Mouse (Mus musculus): ENCODE results near the gene Pot1a. TPM values are rescaled to one million over a fixed set of nuclear protein-coding genes. Genes with fewer than 3 reads are reported as not detected.

The Pot1a gene
- polyA plus RNA-seq, 2 experiments: 25.8 to 33.2 TPM

- Histone ChIP-seq H3K9me3 (ENCODE audit: control insufficient read depth, low read length) (no peaks in the 10 kb centered on the region), H3K4me1 (ENCODE audit: control insufficient read depth, insufficient read depth, low read length) (no peaks in the 10 kb centered on the region), H3K36me3 (ENCODE audit: control insufficient read depth, insufficient read depth, low read length) (no peaks in the 10 kb centered on the region), H3K27ac (replicated peaks; ENCODE audit: low read depth, low read length) (no peak overlapping the region), H3K27me3 (ENCODE audit: control insufficient read depth, insufficient read depth, low read length) (no peaks in the 10 kb centered on the region), H3K4me3 (replicated peaks; ENCODE audit: low read length) (no peak overlapping the region), H3K9ac (ENCODE audit: low read depth, low read length, severe bottlenecking) (no peak overlapping the region), H3K4me2 (replicated peaks; ENCODE audit: low read depth, low read length, severe bottlenecking) (no peak overlapping the region)
- ATAC-seq (ENCODE audit: low FRiP score, low read depth): no peak
- WGBS: 74% methylated on average over 1 of the region's 1 CpGs
- no peak for DNase-seq (ENCODE audit: low spot score)
- no peak for TF ChIP-seq POLR2A (IDR thresholded peaks at IDR 0.05; ENCODE audit: borderline replicate concordance, extremely low read depth, insufficient read depth, insufficient read length)
Observed at GRCm38 (mm10) chr6:25726560-25726959, 82.5 kb downstream of the Pot1a start.

DNA sequence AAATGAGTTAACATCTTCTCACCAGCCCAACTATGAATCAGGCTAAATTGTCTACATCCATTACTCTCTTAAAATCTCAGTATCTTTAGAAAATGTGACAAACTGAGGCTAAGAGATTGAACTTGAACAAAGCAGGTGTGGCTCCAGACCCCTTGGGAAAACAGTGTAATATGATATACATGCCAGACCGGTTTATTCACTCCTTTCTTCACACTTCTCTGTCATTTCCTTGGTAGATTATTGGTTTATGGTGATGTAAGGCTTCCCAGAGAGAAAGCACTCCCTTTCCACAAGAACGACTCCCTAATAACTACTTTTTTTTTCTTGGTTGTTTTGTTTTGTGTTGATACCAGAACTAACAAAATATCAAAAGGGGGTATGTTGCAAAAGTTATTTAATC is 98.4 kb downstream of the Pot1a start:
- Histone ChIP-seq H3K4me2 (replicated peaks; ENCODE audit: low read depth, low read length, severe bottlenecking) (no peak overlapping the region), H3K9ac (ENCODE audit: low read depth, low read length, severe bottlenecking) (no peak overlapping the region), H3K4me3 (replicated peaks; ENCODE audit: low read length) (no peak overlapping the region), H3K4me1 (ENCODE audit: control insufficient read depth, insufficient read depth, low read length) (no peaks in the 10 kb centered on the region), H3K27ac (replicated peaks; ENCODE audit: low read depth, low read length) (no peak overlapping the region), H3K27me3 (ENCODE audit: control insufficient read depth, insufficient read depth, low read length) (no peaks in the 10 kb centered on the region), H3K36me3 (ENCODE audit: control insufficient read depth, insufficient read depth, low read length) (no peaks in the 10 kb centered on the region), H3K9me3 (ENCODE audit: control insufficient read depth, low read length) (no peaks in the 10 kb centered on the region)
- DNase-seq (ENCODE audit: low spot score) (peak; percentile 25), ATAC-seq (ENCODE audit: low FRiP score, low read depth) (no peak)
- 13% methylated on average over 2 of the region's 2 CpGs for WGBS
- TF ChIP-seq POLR2A (IDR thresholded peaks at IDR 0.05; ENCODE audit: borderline replicate concordance, extremely low read depth, insufficient read depth, insufficient read length): no peak

GRCm38 (mm10) chr6:25709250-25709895 is 99.7 kb downstream of the Pot1a start:
- Histone ChIP-seq H3K27ac (replicated peaks; ENCODE audit: low read depth, low read length) (no peak overlapping the region), H3K27me3 (ENCODE audit: control insufficient read depth, insufficient read depth, low read length) (no peaks in the 10 kb centered on the region), H3K4me3 (replicated peaks; ENCODE audit: low read length) (no peak overlapping the region), H3K4me2 (replicated peaks; ENCODE audit: low read depth, low read length, severe bottlenecking) (no peak overlapping the region), H3K36me3 (ENCODE audit: control insufficient read depth, insufficient read depth, low read length) (no peaks in the 10 kb centered on the region), H3K4me1 (ENCODE audit: control insufficient read depth, insufficient read depth, low read length) (no peaks in the 10 kb centered on the region), H3K9ac (ENCODE audit: low read depth, low read length, severe bottlenecking) (no peak overlapping the region), H3K9me3 (ENCODE audit: control insufficient read depth, low read length) (no peaks in the 10 kb centered on the region)
- no peak for TF ChIP-seq POLR2A (IDR thresholded peaks at IDR 0.05; ENCODE audit: borderline replicate concordance, extremely low read depth, insufficient read depth, insufficient read length)
- DNase-seq (ENCODE audit: low spot score) (peak; percentile 71), ATAC-seq (ENCODE audit: low FRiP score, low read depth) (peak; percentile 82)
- WGBS: 35% methylated on average over 6 of the region's 6 CpGs

GRCm38 (mm10) chr6:25699956-25700355 is 109.1 kb downstream of the Pot1a start:
- WGBS: 37% methylated on average over 2 of the region's 2 CpGs

More at GRCm38 (mm10) chr6:25699956-25700355, 109.1 kb downstream of the Pot1a start:
- H3K9me3 ChIP-seq (ENCODE audit: control insufficient read depth, low read length): no peaks in the 10 kb centered on the region
- no peaks in the 10 kb centered on the region for H3K27me3 ChIP-seq (ENCODE audit: control insufficient read depth, insufficient read depth, low read length)
- H3K4me3 ChIP-seq (replicated peaks; ENCODE audit: low read length): no peak overlapping the region
- TF ChIP-seq POLR2A (IDR thresholded peaks at IDR 0.05; ENCODE audit: borderline replicate concordance, extremely low read depth, insufficient read depth, insufficient read length): no peak
- H3K4me1 ChIP-seq (ENCODE audit: control insufficient read depth, insufficient read depth, low read length): no peaks in the 10 kb centered on the region
- no peaks in the 10 kb centered on the region for H3K36me3 ChIP-seq (ENCODE audit: control insufficient read depth, insufficient read depth, low read length)
- H3K9ac ChIP-seq (ENCODE audit: low read depth, low read length, severe bottlenecking): no peak overlapping the region
- H3K27ac ChIP-seq (replicated peaks; ENCODE audit: low read depth, low read length): no peak overlapping the region
- ATAC-seq (ENCODE audit: low FRiP score, low read depth) (no peak), DNase-seq (ENCODE audit: low spot score) (no peak)
- H3K4me2 ChIP-seq (replicated peaks; ENCODE audit: low read depth, low read length, severe bottlenecking): no peak overlapping the region

Other genes starting within 250 kb of the Pot1a start
- 2.8 and 3.6 TPM in 2 replicates for gene Gpr37, start 118.5 kb downstream of the Pot1a start, polyA plus RNA-seq (2012; rRNA removed)
- gene Gpr37, start 118.5 kb downstream of the Pot1a start, polyA plus RNA-seq (2014; fragmentation: Nextera tagmentation; extraction: Ambion mirVana): 2.3 and 2.9 TPM in 2 replicates